ENCODE assay signal across 22 mouse cellular contexts in the genomic region with DNA sequence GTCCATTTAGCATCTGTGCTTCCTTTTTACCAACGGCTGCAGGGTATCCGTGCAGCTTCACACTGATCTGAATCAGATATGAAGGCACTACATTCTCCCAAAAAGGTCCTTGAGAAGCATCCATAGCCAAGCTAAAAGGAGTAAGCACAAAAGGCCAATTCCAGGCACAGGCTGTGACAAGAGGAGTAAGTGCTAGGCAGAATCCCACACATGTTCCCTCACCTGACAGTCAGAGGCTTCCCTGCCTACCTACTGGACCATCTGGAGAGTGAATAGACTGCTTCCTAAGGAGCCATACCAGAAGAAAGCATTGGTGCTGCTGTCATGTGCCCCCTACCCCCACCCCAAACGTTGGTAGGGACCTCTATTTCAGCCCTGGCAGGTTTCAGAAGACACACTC.
A peak's percentile ranks its signal among the peaks of the same experiment; 100 is the strongest.
DNase-seq lines count a peak whose midpoint lies in the region; ATAC-seq and TF ChIP-seq lines count a peak whose summit lies in the region.
"Had no signal": no experiment of that assay in that cellular context is flagged by ENCODE, and none has a peak within 500 bp of the region (broad histone marks: within the 10 kb centered on the region; RNA-seq: fewer than 3 reads in every experiment).

No protein-coding gene starts in this region.

- no peaks in the 10 kb centered on the region for H3K27me3 ChIP-seq in heart, adult 2 months (ENCODE audit: control insufficient read depth, insufficient read depth, low read length)
- H3K27me3 ChIP-seq in heart, embryonic 10.5 days (ENCODE audit: insufficient read depth, poor library complexity, severe bottlenecking), result no peaks in the 10 kb centered on the region
- H3K27me3 ChIP-seq in heart, embryonic 16.5 days (ENCODE audit: control insufficient read depth, insufficient read depth, low read length), result no peaks in the 10 kb centered on the region
- H3K27me3 ChIP-seq: forebrain, embryonic 13.5 days; hindbrain, embryonic 12.5 days; hindbrain, embryonic 15.5 days had no signal

- H3K4me2 ChIP-seq in heart, embryonic 16.5 days (ENCODE audit: low read depth, low read length), result 0 out of 2 replicates have a peak overlapping the region, but pooled peaks have one; percentile 1
- H3K4me2 ChIP-seq: forebrain, embryonic 13.5 days; hindbrain, embryonic 12.5 days; hindbrain, embryonic 15.5 days had no signal

- no peak overlapping the region; the same call in 1 of the 2 replicates for H3K9ac ChIP-seq in heart, adult 2 months (ENCODE audit: low read depth, low read length)
- H3K9ac ChIP-seq in heart, embryonic 16.5 days (ENCODE audit: low read length), result no peak overlapping the region
- H3K9ac ChIP-seq: forebrain, embryonic 13.5 days; hindbrain, embryonic 12.5 days; hindbrain, embryonic 15.5 days had no signal

- no peaks in the 10 kb centered on the region for H3K36me3 ChIP-seq in heart, adult 2 months (ENCODE audit: control insufficient read depth, insufficient read depth, low read length)
- no peaks in the 10 kb centered on the region for H3K36me3 ChIP-seq in heart, embryonic 10.5 days
- H3K36me3 ChIP-seq in heart, embryonic 16.5 days (ENCODE audit: control insufficient read depth, insufficient read depth), result no peaks in the 10 kb centered on the region
- H3K36me3 ChIP-seq: forebrain, embryonic 10.5 days; hindbrain, embryonic 12.5 days; hindbrain, embryonic 15.5 days had no signal

- no peak overlapping the region for H3K4me3 ChIP-seq in heart, adult 2 months
- H3K4me3 ChIP-seq in heart, embryonic 10.5 days, result no peak overlapping the region
- no peak overlapping the region for H3K4me3 ChIP-seq in heart, embryonic 16.5 days (ENCODE audit: low read length)
- H3K4me3 ChIP-seq: forebrain, embryonic 10.5 days; forebrain, embryonic 13.5 days; gastrocnemius, adult 2 months; hindbrain, embryonic 12.5 days; hindbrain, embryonic 15.5 days had no signal

- TF ChIP-seq EP300 in heart, adult 2 months (IDR thresholded peaks at IDR 0.05; ENCODE audit: insufficient read depth, low read depth, low read length), result no peak

- H3K4me1 ChIP-seq in heart, adult 2 months (ENCODE audit: control insufficient read depth, insufficient read depth, low read length), result peaks cover 3% of the 10 kb centered on the region; the same call in 1 of the 2 replicates
- peaks cover 5% of the 10 kb centered on the region; the same call in 1 of the 2 replicates for H3K4me1 ChIP-seq in heart, embryonic 10.5 days
- peaks cover 9% of the 10 kb centered on the region for H3K4me1 ChIP-seq in heart, embryonic 16.5 days (ENCODE audit: control insufficient read depth, insufficient read depth, low read length)
- H3K4me1 ChIP-seq: forebrain, embryonic 10.5 days; forebrain, embryonic 13.5 days; hindbrain, embryonic 12.5 days; hindbrain, embryonic 15.5 days had no signal

- intact Hi-C loops in heart, adult 2 months (cut with DNase I), result no loop called here

- WGBS in heart, adult 2 months, result 45% methylated on average over 3 of the region's 3 CpGs
- WGBS in heart, embryonic 10.5 days, result 60% methylated on average over 3 of the region's 3 CpGs
- WGBS in heart, embryonic 16.5 days, result 43% methylated on average over 3 of the region's 3 CpGs

- TF ChIP-seq CTCF in heart, adult 2 months (IDR thresholded peaks at IDR 0.05), result no peak

- H3K9me3 ChIP-seq in heart, embryonic 10.5 days, result no peaks in the 10 kb centered on the region
- peaks cover 5% of the 10 kb centered on the region; the same call in 1 of the 2 replicates for H3K9me3 ChIP-seq in heart, embryonic 16.5 days (replicated peaks; ENCODE audit: control insufficient read depth, low read length)
- H3K9me3 ChIP-seq: forebrain, embryonic 10.5 days; forebrain, embryonic 13.5 days; hindbrain, embryonic 12.5 days; hindbrain, embryonic 15.5 days had no signal

- peak; percentile 70 for ATAC-seq in frontal cortex, adult (ENCODE audit: low TSS enrichment)
- no peak for ATAC-seq in heart, embryonic 16.5 days (replicated peaks; ENCODE audit: extremely low read depth, insufficient read depth, low FRiP score)
- ATAC-seq: activated CD4-positive, CD25-positive, alpha-beta regulatory T cell, adult 4 months; forebrain, embryonic 13.5 days; intestine, postnatal 0 days had no signal

- DNase-seq in frontal cortex, postnatal 14 days (ENCODE audit: low spot score in 2 of 2), result no peak
- peak in 1 of 2 experiments; percentile 17 for DNase-seq in heart, adult 2 months
- no peak for DNase-seq in heart, embryonic 10.5 days (ENCODE audit: low spot score)
- no peak for DNase-seq in heart, postnatal 4 days
- peak; percentile 66 for DNase-seq in brain, adult 2 months (ENCODE audit: low read depth, low spot score)
- DNase-seq: adrenal gland, adult 8-10 months; adrenal gland, postnatal 25 days; cerebellum, adult 18-20 months; cerebellum, adult 9-10 months; cerebellum, postnatal 14 days; gastrocnemius, adult 2 months; gastrocnemius, postnatal 14 days; heart, postnatal 14 days; kidney, adult 2 months had no signal

- no peak for TF ChIP-seq POLR2A in heart, adult 2 months (IDR thresholded peaks at IDR 0.05; ENCODE audit: insufficient read depth, low read depth, low read length)

- peak overlapping the region; percentile 80 for H3K27ac ChIP-seq in heart, adult 2 months
- no peak overlapping the region; the same call in 1 of the 2 replicates for H3K27ac ChIP-seq in heart, embryonic 10.5 days
- peak overlapping the region; percentile 21; the same call in 1 of the 2 replicates for H3K27ac ChIP-seq in heart, embryonic 16.5 days (ENCODE audit: low read length)
- H3K27ac ChIP-seq: forebrain, embryonic 10.5 days; forebrain, embryonic 13.5 days; gastrocnemius, adult 2 months; hindbrain, embryonic 12.5 days; hindbrain, embryonic 15.5 days had no signal

- no peaks in the 10 kb centered on the region for H3K79me2 ChIP-seq in heart, adult 2 months (replicated peaks; ENCODE audit: control insufficient read depth, insufficient read depth, low read length)
